Mouse (Mus musculus) G1E-ER4 (cell line): ENCODE results near the gene Prkcq. TPM values are rescaled to one million over a fixed set of nuclear protein-coding genes. Genes with fewer than 3 reads are reported as not detected.

ENCODE experiments used
- GATA1 ChIP-seq: IDR thresholded peaks from one replicate; pipeline ENCODE4 v1.8.0; 2012; ENCODE audit warnings: low read length, inconsistent platforms
- polyA plus RNA-seq: library from polyadenylated mRNA; stranded (reverse); fragments of >175 nt; gene quantifications from 2 replicates; pipeline ENCODE4 v1.2.3, GENCODE M21; 2012

Gene Prkcq
- polyA plus RNA-seq, 1 experiment: not detected

DNA sequence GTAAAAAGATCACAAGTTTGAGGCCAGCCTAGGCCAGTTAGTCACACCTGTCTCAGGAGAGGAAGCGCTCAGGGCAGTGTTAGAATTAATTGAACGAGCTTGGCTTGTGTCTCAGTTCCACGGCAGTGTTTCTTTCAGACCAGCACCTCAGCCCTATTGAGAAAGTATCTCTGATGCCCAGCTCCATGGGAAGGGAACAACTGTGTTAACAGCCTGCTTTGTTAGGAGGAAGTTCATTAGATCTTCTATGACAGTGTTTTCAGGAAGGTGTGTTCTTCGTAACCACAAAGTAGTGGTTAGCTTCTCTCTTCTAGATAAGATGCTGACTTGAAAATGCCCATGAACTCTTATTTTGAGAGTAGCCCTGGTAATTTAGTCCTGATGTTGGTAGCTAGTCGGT is 31.4 kb downstream of the Prkcq start:
- no peak for TF ChIP-seq GATA1

DNA sequence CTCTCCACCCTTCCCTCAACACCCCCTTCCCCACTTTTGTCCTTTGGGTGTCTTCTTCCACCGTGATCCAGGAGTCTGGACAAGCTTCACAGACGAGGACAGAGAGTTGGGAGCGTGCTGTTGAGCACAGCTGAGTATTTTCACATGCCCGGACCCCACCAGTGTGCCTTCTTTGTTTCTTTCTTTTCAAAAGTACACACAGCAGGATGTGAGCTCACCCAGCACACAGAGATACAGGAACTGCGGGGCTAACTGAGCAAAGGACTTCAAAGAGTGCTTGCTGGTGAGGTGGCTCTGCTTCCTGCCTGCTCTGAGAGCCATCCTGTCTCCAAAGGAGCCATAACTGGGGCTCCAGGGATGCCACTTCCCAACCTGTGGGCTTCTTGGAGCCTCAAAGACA is 32.3 kb downstream of the Prkcq start:
- TF ChIP-seq GATA1: no peak

DNA sequence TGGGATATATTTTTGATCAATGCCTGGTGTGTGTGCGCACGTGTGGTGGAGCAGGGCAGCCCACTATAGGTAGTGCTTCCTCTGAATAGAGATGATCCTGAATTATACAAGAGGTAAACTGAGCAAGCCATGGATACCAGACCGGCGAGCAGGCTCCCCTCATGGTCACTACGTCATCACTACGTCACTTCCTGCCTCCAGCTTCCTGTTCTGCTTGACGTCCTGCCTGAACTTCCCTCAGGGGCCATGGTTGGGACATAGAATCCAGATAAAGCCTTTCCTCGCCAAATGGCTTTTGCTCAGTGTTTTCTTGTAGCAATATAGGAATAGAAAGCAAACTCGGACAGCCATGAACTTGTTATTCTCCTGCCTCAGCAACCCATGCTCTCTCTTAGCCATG is 33.1 kb downstream of the Prkcq start:
- TF ChIP-seq GATA1: no peak

DNA sequence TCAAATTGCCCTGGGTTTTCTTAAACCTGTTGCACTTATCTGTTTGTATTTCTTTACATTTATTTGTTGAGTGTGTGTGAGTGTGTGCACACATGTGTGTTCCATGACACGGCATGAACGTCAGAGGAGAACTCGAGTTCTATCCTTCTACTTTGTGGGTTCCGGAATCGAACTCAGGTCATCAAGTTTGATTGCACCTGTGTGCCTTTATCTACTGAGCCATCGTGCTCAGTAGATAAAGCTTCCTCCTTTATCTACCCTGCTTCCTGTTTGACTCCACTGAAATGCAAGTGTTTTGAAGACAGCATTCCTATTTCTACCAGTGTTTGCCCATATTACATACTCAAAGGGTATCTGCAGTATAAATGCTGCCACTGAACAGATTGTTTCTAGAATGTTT is 33.8 kb downstream of the Prkcq start:
- TF ChIP-seq GATA1: no peak

DNA sequence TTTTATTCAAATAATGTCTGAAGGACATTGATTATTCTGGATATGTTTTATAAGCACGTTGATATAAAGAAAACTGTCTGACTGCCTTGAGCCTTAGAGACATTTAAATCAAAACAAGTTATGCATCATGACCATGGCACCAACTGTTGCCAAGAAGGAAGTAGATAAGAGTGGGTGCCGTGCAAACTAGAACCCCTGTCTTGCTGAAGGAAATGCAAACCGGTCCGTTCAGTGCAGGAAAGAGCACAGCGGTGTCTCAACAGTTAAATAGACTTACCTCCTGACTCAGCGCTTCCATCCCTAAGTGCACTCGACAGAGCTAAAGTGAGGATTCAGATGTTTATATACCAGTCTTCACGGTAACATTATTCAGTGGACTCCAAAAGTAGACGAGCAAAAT is 36.4 kb downstream of the Prkcq start:
- TF ChIP-seq GATA1: no peak

DNA sequence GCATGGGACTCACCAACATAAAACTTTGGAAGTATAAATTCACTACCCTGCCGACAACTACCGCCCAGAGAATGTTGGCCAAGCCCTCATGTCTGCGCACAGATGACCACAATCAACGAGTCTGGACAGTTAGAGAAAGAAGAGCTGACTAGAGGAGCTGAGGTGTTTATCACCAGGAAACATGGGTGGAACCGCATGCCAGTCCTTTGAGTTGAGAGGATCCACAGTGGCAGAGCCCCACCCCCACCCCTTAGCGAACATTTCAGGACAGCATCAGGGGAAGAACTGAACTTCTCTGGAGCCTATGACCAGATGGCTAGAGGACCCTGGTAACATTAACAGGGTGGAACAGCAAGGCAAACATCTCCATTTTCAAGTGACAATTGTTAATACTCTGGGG is 37.4 kb downstream of the Prkcq start:
- no peak for TF ChIP-seq GATA1

DNA sequence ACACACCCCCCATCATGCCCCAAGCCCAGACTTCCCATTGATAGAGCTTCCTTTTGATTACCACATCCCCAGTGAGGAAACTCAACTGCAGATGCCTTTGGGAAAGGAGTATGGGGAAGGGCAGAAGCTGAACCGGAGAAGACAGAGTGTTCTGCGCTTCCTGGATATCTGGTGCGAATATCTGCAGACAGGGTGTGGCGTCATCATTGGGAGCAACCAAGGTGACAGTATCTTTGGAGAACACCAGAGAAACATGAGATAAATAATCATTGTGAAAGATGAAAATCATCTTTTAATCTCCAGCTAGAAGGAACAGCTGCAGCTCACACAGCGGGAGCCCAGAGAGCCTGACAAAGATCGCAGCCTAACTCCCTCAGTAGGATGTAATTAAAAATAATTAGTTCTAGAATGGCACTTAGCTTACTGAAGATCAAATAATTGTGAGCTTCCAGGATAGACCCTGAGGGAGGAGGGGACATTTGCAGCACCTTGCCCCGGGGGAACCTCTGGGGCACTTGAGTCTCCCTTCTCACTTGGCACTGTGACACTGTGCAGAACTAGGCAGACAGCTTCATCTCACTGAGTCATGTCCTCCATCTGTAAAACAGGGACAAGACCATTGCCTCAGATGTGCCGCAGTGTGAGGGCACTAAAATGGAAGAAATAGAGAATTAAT is 38.5 kb downstream of the Prkcq start:
- no peak for TF ChIP-seq GATA1

DNA sequence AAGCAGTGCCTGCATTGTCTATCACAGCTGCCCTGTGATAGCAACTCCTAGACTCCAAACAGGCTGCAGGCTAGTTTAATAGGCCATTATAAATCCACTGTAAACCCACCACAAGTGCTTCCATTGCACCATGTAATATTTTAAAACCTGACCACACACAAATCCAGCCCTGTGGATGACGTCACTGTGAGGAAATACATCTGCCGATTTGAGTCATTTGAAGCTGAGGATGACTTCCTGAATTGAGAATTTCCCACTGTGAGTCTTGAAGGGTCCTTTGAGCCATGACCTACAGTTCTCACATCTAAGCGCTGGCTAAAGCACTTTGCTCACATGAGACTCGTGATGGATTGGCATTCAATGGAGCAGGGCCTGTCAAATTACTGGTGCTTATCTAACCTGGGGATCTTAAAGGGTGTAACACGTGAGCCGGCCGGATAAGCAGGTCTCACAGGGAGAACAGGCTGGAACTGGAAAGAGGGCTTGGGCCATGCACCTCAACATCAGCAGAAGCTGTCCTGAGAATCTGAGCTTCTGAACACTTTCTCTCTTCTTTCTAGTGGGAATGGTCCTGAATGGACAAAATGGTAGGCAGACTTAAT is 40.2 kb downstream of the Prkcq start:
- no peak for TF ChIP-seq GATA1

DNA sequence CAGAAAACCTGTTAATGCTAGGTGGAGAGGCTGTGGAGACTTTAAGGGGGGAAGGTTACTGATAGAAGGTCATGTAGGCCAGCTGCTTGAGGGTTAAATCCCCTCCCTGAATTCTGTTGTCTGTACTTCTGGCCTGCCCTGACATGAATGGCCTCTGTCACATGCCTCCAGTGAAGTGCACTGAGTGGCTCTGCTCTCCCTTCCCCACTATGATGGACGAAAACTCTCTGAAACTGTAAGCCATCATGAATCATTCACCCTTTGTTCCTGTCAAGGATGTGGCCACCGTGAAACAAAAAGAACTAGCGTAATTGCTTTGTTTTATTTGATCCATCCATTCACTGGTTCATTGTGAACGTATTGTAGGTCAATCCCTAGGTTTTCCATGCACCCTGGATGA is 44.5 kb downstream of the Prkcq start:
- TF ChIP-seq GATA1: no peak

DNA sequence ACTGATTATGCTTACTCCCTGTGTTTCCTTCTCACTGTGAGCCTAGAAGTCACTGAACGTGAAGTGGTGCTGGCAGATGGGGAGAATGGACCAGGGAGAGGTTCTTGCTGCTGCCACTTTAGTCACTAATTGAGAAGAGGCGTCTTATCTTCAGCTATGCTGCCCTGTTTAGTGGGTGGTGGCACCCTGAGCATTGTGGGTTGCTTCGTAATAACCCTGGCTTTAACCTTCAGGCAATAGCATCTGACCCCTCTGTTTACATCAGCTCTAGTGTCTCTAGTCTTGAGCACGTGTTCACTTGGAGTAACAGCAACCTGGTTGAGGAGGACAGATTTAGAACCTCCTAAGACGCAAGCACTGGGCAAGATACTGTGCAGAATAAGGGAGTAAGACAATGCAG is 44.9 kb downstream of the Prkcq start:
- TF ChIP-seq GATA1: no peak

DNA sequence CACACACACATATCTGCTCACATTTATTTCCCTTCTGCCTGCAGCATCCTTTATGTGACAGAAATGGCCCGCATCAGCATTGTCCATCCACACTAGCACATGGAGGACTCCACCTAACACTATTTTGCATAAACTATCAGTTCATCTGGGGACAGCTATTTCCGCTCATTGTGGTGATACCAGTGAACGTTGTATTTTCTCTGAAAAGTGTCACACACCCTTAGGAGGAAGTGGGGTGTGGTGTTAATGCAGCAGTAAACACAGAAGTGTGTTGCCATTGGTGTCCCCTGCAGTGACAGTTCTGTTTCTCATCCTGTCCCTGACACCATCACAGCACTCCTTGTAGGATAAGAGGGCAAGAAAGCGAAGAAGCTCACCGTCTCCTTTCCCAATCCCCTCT is 46.2 kb downstream of the Prkcq start:
- TF ChIP-seq GATA1: no peak

DNA sequence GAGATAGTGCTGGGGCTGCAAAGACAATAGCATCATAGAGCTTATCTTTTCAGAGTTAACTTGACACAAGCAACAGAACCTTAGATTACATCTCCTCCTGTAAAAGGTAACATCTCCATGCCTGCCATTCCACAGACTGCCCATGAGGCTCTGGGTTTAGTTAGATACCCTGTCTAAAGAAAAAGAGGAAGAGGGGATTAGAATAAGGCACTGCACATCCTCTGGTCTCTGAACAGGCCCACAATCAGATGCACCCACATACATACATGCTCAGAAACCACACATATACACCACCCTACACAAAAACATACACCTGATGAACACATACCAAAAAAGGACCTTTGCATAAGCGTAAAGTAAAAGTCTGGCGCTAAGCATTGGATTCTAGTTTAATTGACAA is 47.4 kb downstream of the Prkcq start:
- no peak for TF ChIP-seq GATA1

DNA sequence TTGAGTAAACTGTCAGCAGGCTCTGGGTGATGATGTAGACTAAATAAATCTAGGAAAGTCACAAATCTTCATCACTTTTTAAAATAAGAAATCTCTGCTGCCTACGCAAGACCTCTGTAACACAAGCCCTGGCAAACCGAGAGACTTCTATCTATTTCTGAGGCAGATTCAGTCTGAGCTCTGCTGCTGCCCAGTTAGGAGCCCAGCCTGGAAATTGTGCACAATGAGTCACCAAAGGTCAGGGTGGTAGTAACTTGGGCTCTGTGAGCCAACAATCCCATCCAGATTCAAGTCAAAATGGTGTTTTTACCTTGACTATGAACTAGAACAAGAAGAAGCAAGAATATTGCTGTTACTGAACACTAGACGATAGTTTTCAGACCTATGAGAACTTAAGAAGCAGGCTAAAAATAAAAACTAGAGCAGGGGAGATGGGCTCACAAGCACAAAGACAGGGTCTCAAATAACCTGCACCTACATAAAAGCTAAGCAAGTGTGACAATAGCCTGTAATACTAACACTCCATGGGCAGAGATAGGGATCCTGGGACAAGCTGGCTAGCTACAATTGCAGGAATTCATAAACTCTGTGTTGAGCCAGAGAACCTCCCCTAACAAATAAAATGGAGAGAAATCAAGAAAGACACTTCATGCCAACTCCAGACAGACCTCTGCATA is 53.0 kb downstream of the Prkcq start:
- no peak for TF ChIP-seq GATA1

DNA sequence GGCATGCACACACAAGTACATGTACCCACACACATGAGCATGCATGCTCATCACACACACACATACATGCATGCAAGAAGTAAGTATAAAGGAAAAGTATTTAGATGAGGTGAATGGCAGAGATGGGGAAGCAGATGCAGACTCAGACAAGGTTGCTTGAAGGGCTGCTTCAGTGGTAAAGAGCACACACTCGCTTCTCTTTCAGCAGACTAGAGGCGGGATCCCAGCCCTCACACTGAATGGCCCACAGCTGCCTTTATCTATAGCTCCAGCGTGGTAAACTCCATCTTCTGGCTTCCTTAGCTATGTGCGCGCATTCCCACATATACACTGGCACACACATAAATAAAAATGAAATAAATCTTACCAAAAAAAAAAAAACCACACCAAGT is 53.6 kb downstream of the Prkcq start:
- no peak for TF ChIP-seq GATA1

DNA sequence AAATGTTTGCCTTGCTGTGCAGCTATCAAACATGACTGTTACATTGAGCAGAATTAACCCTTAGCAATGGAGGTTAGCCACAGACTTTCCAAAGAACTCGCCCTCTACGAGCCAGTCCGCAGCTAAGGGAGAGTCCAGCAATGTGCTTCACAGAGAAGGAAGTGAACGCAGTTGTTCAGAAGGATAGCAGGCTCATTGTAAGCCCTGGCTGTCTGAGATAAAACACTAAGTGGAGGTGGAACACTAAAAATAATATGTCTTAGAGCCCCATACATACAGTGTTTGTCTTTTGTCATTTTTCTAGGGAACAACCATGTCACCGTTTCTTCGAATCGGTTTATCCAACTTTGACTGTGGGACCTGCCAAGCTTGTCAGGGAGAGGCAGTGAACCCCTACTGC is 54.6 kb downstream of the Prkcq start:
- TF ChIP-seq GATA1: no peak

DNA sequence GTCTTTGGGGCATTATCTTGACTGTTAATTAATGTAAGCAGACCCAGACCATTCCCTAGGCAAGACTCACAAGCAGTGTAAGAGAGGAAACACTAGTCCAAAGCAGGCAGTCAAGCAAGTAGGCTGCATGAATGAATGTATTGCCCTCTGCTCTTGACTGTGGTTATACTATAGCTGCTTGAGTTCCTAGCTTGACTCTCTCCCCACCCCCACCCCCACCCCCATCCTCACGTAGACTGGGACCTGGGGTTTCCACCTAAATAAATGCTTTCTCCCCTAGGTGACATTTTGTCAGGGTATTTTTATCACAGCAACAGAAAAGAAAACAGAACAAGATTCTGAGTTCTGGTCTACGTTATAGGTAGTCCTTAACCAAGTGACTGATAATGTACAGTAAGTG is 57.2 kb downstream of the Prkcq start:
- TF ChIP-seq GATA1: no peak

DNA sequence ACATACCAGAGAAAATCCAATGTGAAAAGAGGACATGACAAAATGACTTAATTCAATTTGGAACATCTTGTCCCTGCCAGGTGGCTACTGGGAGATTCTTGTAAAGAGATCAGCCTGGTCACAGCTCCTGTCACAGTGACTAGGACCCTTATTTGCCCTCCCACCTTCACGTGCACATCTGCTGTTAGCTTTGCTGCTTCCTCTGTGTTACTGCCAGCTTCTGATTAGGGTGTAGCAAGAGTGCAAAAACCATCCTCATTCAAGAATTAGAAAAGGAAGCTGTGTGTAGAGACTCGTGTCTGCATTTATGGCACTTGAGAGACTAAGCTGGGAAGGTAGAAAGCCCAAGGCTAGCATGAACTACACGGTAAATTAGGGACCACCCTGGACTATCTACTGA is 59.2 kb downstream of the Prkcq start:
- TF ChIP-seq GATA1: no peak
